Mouse (Mus musculus) intestine, postnatal 0 days (tissue): ENCODE measurements at regions not wholly inside any gene's neighbourhood (a gene's known extent, or its start where the extent isn't known, plus 50 kb on each side); places are given as distances from the start of the nearest gene placed in this dataset.

ENCODE experiments used
- ATAC-seq: fragments of 200-750 bp; cut with Nextera tagmentation; 2 replicates; pipeline ENCODE4 v1.8.0; 2017; ENCODE audit warnings: mild to moderate bottlenecking, moderate TSS enrichment, moderate library complexity
- H3K27ac ChIP-seq: fragments of 300-500 bp; sonication (generic); 2 replicates; pipeline ENCODE4 v1.5.1; 2014; ENCODE audit warnings: mild to moderate bottlenecking, low read depth, low read length, moderate library complexity
- H3K27me3 ChIP-seq: fragments of 300-500 bp; sonication (generic); replicated peaks from 2 replicates; pipeline ENCODE4 v1.6.1; 2014; ENCODE audit warnings: low read length, mixed read lengths; ENCODE audit not compliant: control insufficient read depth, insufficient read depth
- H3K36me3 ChIP-seq: fragments of 300-500 bp; sonication (generic); 2 replicates; pipeline ENCODE4 v1.6.1; 2014; ENCODE audit warnings: mild to moderate bottlenecking, moderate library complexity; ENCODE audit not compliant: control insufficient read depth, insufficient read depth
- H3K4me1 ChIP-seq: fragments of 300-500 bp; sonication (generic); replicated peaks from 2 replicates; pipeline ENCODE4 v1.6.1; 2014; ENCODE audit warnings: antibody characterized with exemption, low read length, mixed read lengths; ENCODE audit not compliant: control insufficient read depth, insufficient read depth
- H3K4me2 ChIP-seq: fragments of 300-500 bp; sonication (generic); replicated peaks from 2 replicates; pipeline ENCODE4 v1.6.1; 2014; ENCODE audit warnings: low read depth, mild to moderate bottlenecking, moderate library complexity
- H3K4me3 ChIP-seq: fragments of 300-500 bp; sonication (generic); 2 replicates; pipeline ENCODE4 v1.5.1; 2014; ENCODE audit warnings: low read depth, low read length
- H3K9ac ChIP-seq: fragments of 300-500 bp; sonication (generic); 2 replicates; pipeline ENCODE4 v1.6.1; 2014; ENCODE audit warnings: mild to moderate bottlenecking, low read depth, low read length
- H3K9me3 ChIP-seq: fragments of 300-500 bp; sonication (generic); 2 replicates; pipeline ENCODE4 v1.6.1; 2016; ENCODE audit warnings: mixed run types; ENCODE audit not compliant: control insufficient read depth
- CTCF ChIP-seq: sonication (generic); IDR thresholded peaks from 2 replicates; pipeline ENCODE4 v1.5.1; 2016; ENCODE audit warnings: low read depth, mild to moderate bottlenecking, control low read depth, antibody characterized with exemption, moderate library complexity
- WGBS: fragments of 180-500 bp; shearing (Covaris S2); extraction: QIAGEN DNeasy Blood & Tissue Kit; methylation state at CpG from one replicate; pipeline ENCODE4 v1.1.7; 2014; 5-methylcytosine and 5-hydroxymethylcytosine counted together

GRCm38 (mm10) chr5:91892338-91892737, 70.5 kb downstream of the Rchy1 start:
- Histone ChIP-seq H3K4me3 (no peak overlapping the region), H3K9me3 (no peaks in the 10 kb centered on the region), H3K4me2 (no peak overlapping the region), H3K9ac (no peak overlapping the region), H3K36me3 (no peaks in the 10 kb centered on the region), H3K27ac (no peak overlapping the region), H3K27me3 (no peaks in the 10 kb centered on the region), H3K4me1 (no peaks in the 10 kb centered on the region)
- no peak for ATAC-seq
- no peak for TF ChIP-seq CTCF
- 87% methylated on average over 2 of the region's 2 CpGs for WGBS

GRCm38 (mm10) chr5:91881771-91882170, 81.1 kb downstream of the Rchy1 start:
- 62% methylated on average over 1 of the region's 1 CpGs for WGBS
- Histone ChIP-seq H3K36me3 (no peaks in the 10 kb centered on the region), H3K27me3 (no peaks in the 10 kb centered on the region), H3K9me3 (no peaks in the 10 kb centered on the region), H3K4me3 (no peak overlapping the region), H3K9ac (no peak overlapping the region), H3K27ac (no peak overlapping the region), H3K4me2 (no peak overlapping the region), H3K4me1 (no peaks in the 10 kb centered on the region)
- ATAC-seq = no peak
- TF ChIP-seq CTCF = no peak

- H3K36me3 ChIP-seq = no peaks in the 10 kb centered on the region
- no peak overlapping the region for H3K9ac ChIP-seq
- no peak overlapping the region for H3K4me2 ChIP-seq
- no peak overlapping the region for H3K27ac ChIP-seq
- WGBS = 97% methylated on average over 3 of the region's 3 CpGs
- no peak for ATAC-seq
- no peaks in the 10 kb centered on the region for H3K27me3 ChIP-seq
- no peaks in the 10 kb centered on the region for H3K4me1 ChIP-seq
- no peak for TF ChIP-seq CTCF
- no peaks in the 10 kb centered on the region for H3K9me3 ChIP-seq
- no peak overlapping the region for H3K4me3 ChIP-seq
Measured at GRCm38 (mm10) chr5:91880231-91880630, 82.6 kb downstream of the Rchy1 start.

- Histone ChIP-seq H3K4me1 (no peaks in the 10 kb centered on the region), H3K9ac (no peak overlapping the region), H3K27ac (no peak overlapping the region), H3K27me3 (no peaks in the 10 kb centered on the region), H3K4me2 (no peak overlapping the region), H3K36me3 (no peaks in the 10 kb centered on the region), H3K4me3 (no peak overlapping the region), H3K9me3 (no peaks in the 10 kb centered on the region)
- 64% methylated on average over 11 of the region's 11 CpGs for WGBS
- TF ChIP-seq CTCF = no peak
- ATAC-seq = peak; percentile 49; the same call in 1 of the 2 replicates
Measured at GRCm38 (mm10) chr5:91878627-91879026, 84.2 kb downstream of the Rchy1 start.

- 68% methylated on average over 2 of the region's 2 CpGs for WGBS
- Histone ChIP-seq H3K4me1 (no peaks in the 10 kb centered on the region), H3K4me2 (no peak overlapping the region), H3K4me3 (no peak overlapping the region), H3K36me3 (no peaks in the 10 kb centered on the region), H3K9ac (no peak overlapping the region), H3K9me3 (no peaks in the 10 kb centered on the region), H3K27me3 (no peaks in the 10 kb centered on the region), H3K27ac (no peak overlapping the region)
- ATAC-seq = no peak
- peak; percentile 60 for TF ChIP-seq CTCF
Measured at GRCm38 (mm10) chr5:91876682-91877031, 86.2 kb downstream of the Rchy1 start.

GRCm38 (mm10) chr5:91875875-91876681, 86.8 kb downstream of the Rchy1 start:
- Histone ChIP-seq H3K4me1 (no peaks in the 10 kb centered on the region), H3K27me3 (no peaks in the 10 kb centered on the region), H3K9ac (no peak overlapping the region), H3K4me2 (no peak overlapping the region), H3K9me3 (no peaks in the 10 kb centered on the region), H3K4me3 (no peak overlapping the region), H3K27ac (no peak overlapping the region), H3K36me3 (no peaks in the 10 kb centered on the region)
- WGBS = 74% methylated on average over 10 of the region's 10 CpGs
- no peak for ATAC-seq
- TF ChIP-seq CTCF = no peak
